Mouse (Mus musculus): ENCODE data around the gene Pi4k2a. TPM values are rescaled to one million over a fixed set of nuclear protein-coding genes. Genes with fewer than 3 reads are reported as not detected.

The Pi4k2a gene
- polyA plus RNA-seq, 1 experiment: 22.3 TPM

DNA sequence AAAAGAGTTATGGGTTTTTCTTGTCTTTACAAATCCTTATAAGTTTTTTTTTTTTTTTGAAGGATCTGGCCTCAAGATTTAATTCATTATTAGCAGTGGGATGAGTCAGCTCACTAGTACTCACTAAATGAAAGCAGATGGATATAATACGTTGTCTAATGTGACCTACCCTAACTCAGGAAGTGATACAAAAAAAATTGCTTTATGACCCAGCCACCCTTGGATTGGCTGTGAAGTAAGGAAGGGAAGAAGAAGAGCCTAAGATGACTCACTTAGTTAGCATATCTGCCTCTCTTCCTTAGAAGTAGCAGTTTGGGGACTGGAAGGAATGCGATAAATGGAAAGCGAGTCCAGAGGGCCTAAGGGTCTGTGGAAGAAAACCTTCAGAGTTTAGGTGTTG, 9.1 kb downstream of the Pi4k2a start:
- 88% methylated on average over 3 of the region's 3 CpGs for WGBS
- H3K27ac ChIP-seq (ENCODE audit: insufficient read depth, low read length): no peak overlapping the region
- H3K4me1 ChIP-seq (ENCODE audit: control insufficient read depth, insufficient read depth, insufficient read length): no peaks in the 10 kb centered on the region
- H3K4me3 ChIP-seq (ENCODE audit: extremely low read depth, insufficient read depth, insufficient read length): no peak overlapping the region
- peaks cover 8% of the 10 kb centered on the region for H3K36me3 ChIP-seq (ENCODE audit: control insufficient read depth, insufficient read depth, low read length)
- no peaks in the 10 kb centered on the region for H3K27me3 ChIP-seq (ENCODE audit: control insufficient read depth, insufficient read depth, low read length)
- TF ChIP-seq POLR2A (IDR thresholded peaks at IDR 0.05; ENCODE audit: low read depth, low read length) (no peak), CTCF (IDR thresholded peaks at IDR 0.05; ENCODE audit: extremely low read depth, insufficient read depth, insufficient read length, insufficient replicate concordance) (no peak)
- no peak for DNase-seq (ENCODE audit: low read depth in 1 of 2, low spot score in 2 of 2)

- TF ChIP-seq POLR2A (IDR thresholded peaks at IDR 0.05; ENCODE audit: low read depth, low read length) (no peak), CTCF (IDR thresholded peaks at IDR 0.05; ENCODE audit: extremely low read depth, insufficient read depth, insufficient read length, insufficient replicate concordance) (no peak)
- no peak overlapping the region for H3K27ac ChIP-seq (ENCODE audit: insufficient read depth, low read length)
- no peak for DNase-seq (ENCODE audit: low read depth in 1 of 2, low spot score in 2 of 2)
- peaks cover 15% of the 10 kb centered on the region for H3K36me3 ChIP-seq (ENCODE audit: control insufficient read depth, insufficient read depth, low read length)
- no peaks in the 10 kb centered on the region for H3K4me1 ChIP-seq (ENCODE audit: control insufficient read depth, insufficient read depth, insufficient read length)
- H3K27me3 ChIP-seq (ENCODE audit: control insufficient read depth, insufficient read depth, low read length): no peaks in the 10 kb centered on the region
- H3K4me3 ChIP-seq (ENCODE audit: extremely low read depth, insufficient read depth, insufficient read length): no peak overlapping the region
- WGBS: 92% methylated on average over 9 of the region's 9 CpGs
These were observed 14.4 kb downstream of the Pi4k2a start for GRCm38 (mm10) chr19:42104681-42105080.

GRCm38 (mm10) chr19:42115783-42116335, 25.6 kb downstream of the Pi4k2a start:
- H3K27me3 ChIP-seq (ENCODE audit: control insufficient read depth, insufficient read depth, low read length): no peaks in the 10 kb centered on the region
- peaks cover 17% of the 10 kb centered on the region for H3K36me3 ChIP-seq (ENCODE audit: control insufficient read depth, insufficient read depth, low read length)
- no peak overlapping the region for H3K4me3 ChIP-seq (ENCODE audit: extremely low read depth, insufficient read depth, insufficient read length)
- no peak for DNase-seq (ENCODE audit: low read depth in 1 of 2, low spot score in 2 of 2)
- 88% methylated on average over 4 of the region's 4 CpGs for WGBS
- TF ChIP-seq CTCF (IDR thresholded peaks at IDR 0.05; ENCODE audit: extremely low read depth, insufficient read depth, insufficient read length, insufficient replicate concordance) (no peak), POLR2A (IDR thresholded peaks at IDR 0.05; ENCODE audit: low read depth, low read length) (no peak)
- H3K4me1 ChIP-seq (ENCODE audit: control insufficient read depth, insufficient read depth, insufficient read length): no peaks in the 10 kb centered on the region
- no peak overlapping the region for H3K27ac ChIP-seq (ENCODE audit: insufficient read depth, low read length)

DNA sequence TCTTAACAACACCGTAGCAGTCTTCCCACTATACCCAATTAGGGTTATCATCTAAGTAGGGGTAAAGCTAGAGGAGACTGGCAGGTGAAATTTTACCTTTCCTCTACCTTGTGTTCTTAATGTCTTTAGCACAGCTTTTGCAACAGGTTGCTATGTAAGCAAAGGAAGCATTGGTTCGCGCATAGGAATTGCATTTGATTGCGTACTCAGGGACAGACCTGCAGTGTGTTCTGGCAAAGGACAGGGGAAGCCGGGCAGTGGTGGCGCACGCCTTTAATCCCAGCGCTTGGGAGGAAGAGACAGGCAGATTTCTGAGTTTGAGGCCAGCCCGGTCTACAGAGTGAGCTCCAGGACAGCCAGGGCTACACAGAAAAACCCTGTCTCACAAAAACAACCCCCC, 27.9 kb downstream of the Pi4k2a start:
- WGBS: 94% methylated on average over 9 of the region's 9 CpGs
- TF ChIP-seq CTCF (IDR thresholded peaks at IDR 0.05; ENCODE audit: extremely low read depth, insufficient read depth, insufficient read length, insufficient replicate concordance) (no peak), POLR2A (IDR thresholded peaks at IDR 0.05; ENCODE audit: low read depth, low read length) (no peak)
- H3K36me3 ChIP-seq (ENCODE audit: control insufficient read depth, insufficient read depth, low read length): peaks cover 24% of the 10 kb centered on the region
- no peak overlapping the region for H3K4me3 ChIP-seq (ENCODE audit: extremely low read depth, insufficient read depth, insufficient read length)
- no peaks in the 10 kb centered on the region for H3K27me3 ChIP-seq (ENCODE audit: control insufficient read depth, insufficient read depth, low read length)
- H3K4me1 ChIP-seq (ENCODE audit: control insufficient read depth, insufficient read depth, insufficient read length): no peaks in the 10 kb centered on the region
- no peak for DNase-seq (ENCODE audit: low read depth in 1 of 2, low spot score in 2 of 2)
- H3K27ac ChIP-seq (ENCODE audit: insufficient read depth, low read length): no peak overlapping the region

- Histone ChIP-seq H3K36me3 (ENCODE audit: control insufficient read depth, insufficient read depth, low read length) (peaks cover 24% of the 10 kb centered on the region), H3K27ac (ENCODE audit: insufficient read depth, low read length) (no peak overlapping the region), H3K4me1 (ENCODE audit: control insufficient read depth, insufficient read depth, insufficient read length) (no peaks in the 10 kb centered on the region), H3K4me3 (ENCODE audit: extremely low read depth, insufficient read depth, insufficient read length) (no peak overlapping the region), H3K27me3 (ENCODE audit: control insufficient read depth, insufficient read depth, low read length) (no peaks in the 10 kb centered on the region)
- WGBS: 89% methylated on average over 5 of the region's 5 CpGs
- TF ChIP-seq CTCF (IDR thresholded peaks at IDR 0.05; ENCODE audit: extremely low read depth, insufficient read depth, insufficient read length, insufficient replicate concordance): no peak
- TF ChIP-seq POLR2A (IDR thresholded peaks at IDR 0.05; ENCODE audit: low read depth, low read length): no peak
- DNase-seq (ENCODE audit: low read depth in 1 of 2, low spot score in 2 of 2): no peak
These were observed 28.3 kb downstream of the Pi4k2a start for GRCm38 (mm10) chr19:42118596-42118995.

- no peaks in the 10 kb centered on the region for H3K27me3 ChIP-seq (ENCODE audit: control insufficient read depth, insufficient read depth, low read length)
- H3K36me3 ChIP-seq (ENCODE audit: control insufficient read depth, insufficient read depth, low read length): peaks cover 23% of the 10 kb centered on the region
- H3K27ac ChIP-seq (ENCODE audit: insufficient read depth, low read length): no peak overlapping the region
- TF ChIP-seq CTCF (IDR thresholded peaks at IDR 0.05; ENCODE audit: extremely low read depth, insufficient read depth, insufficient read length, insufficient replicate concordance) (no peak), POLR2A (IDR thresholded peaks at IDR 0.05; ENCODE audit: low read depth, low read length) (no peak)
- H3K4me3 ChIP-seq (ENCODE audit: extremely low read depth, insufficient read depth, insufficient read length): no peak overlapping the region
- DNase-seq (ENCODE audit: low read depth in 1 of 2, low spot score in 2 of 2): no peak
- WGBS: 90% methylated on average over 8 of the region's 8 CpGs
- H3K4me1 ChIP-seq (ENCODE audit: control insufficient read depth, insufficient read depth, insufficient read length): no peaks in the 10 kb centered on the region
These were observed 30.2 kb downstream of the Pi4k2a start for GRCm38 (mm10) chr19:42120451-42120850.

- WGBS: 87% methylated on average over 13 of the region's 13 CpGs
- peaks cover 18% of the 10 kb centered on the region for H3K36me3 ChIP-seq (ENCODE audit: control insufficient read depth, insufficient read depth, low read length)
These were observed 34.4 kb downstream of the Pi4k2a start for GRCm38 (mm10) chr19:42124684-42125083.

More at GRCm38 (mm10) chr19:42124684-42125083, 34.4 kb downstream of the Pi4k2a start:
- Histone ChIP-seq H3K4me1 (ENCODE audit: control insufficient read depth, insufficient read depth, insufficient read length) (peaks cover 5% of the 10 kb centered on the region; the same call in 1 of the 2 replicates), H3K27ac (ENCODE audit: insufficient read depth, low read length) (no peak overlapping the region), H3K27me3 (ENCODE audit: control insufficient read depth, insufficient read depth, low read length) (no peaks in the 10 kb centered on the region), H3K4me3 (ENCODE audit: extremely low read depth, insufficient read depth, insufficient read length) (no peak overlapping the region)
- no peak for DNase-seq (ENCODE audit: low read depth in 1 of 2, low spot score in 2 of 2)
- TF ChIP-seq POLR2A (IDR thresholded peaks at IDR 0.05; ENCODE audit: low read depth, low read length): no peak
- TF ChIP-seq CTCF (IDR thresholded peaks at IDR 0.05; ENCODE audit: extremely low read depth, insufficient read depth, insufficient read length, insufficient replicate concordance): no peak

Measured in spleen, adult 2 months (tissue).